Mouse (Mus musculus): ENCODE results near the gene Acbd4. TPM values are rescaled to one million over a fixed set of nuclear protein-coding genes. Genes with fewer than 3 reads are reported as not detected.

The Acbd4 gene
- polyA plus RNA-seq, 1 experiment: 17.9 TPM

GRCm38 (mm10) chr11:103117591-103118009, 16.1 kb downstream of the Acbd4 start:
- H3K4me1 ChIP-seq (ENCODE audit: control insufficient read depth, insufficient read depth, insufficient read length): no peaks in the 10 kb centered on the region
- 1% methylated on average over 38 of the region's 38 CpGs for WGBS
- H3K4me3 ChIP-seq (ENCODE audit: extremely low read depth, insufficient read depth, insufficient read length): peak overlapping the region; percentile 73
- DNase-seq (ENCODE audit: low read depth in 1 of 2, low spot score in 2 of 2): no peak
- peak overlapping the region; percentile 18; the same call in 1 of the 2 replicates for H3K27ac ChIP-seq (ENCODE audit: insufficient read depth, low read length)
- H3K27me3 ChIP-seq (ENCODE audit: control insufficient read depth, insufficient read depth, low read length): no peaks in the 10 kb centered on the region
- H3K36me3 ChIP-seq (ENCODE audit: control insufficient read depth, insufficient read depth, low read length): no peaks in the 10 kb centered on the region
- no peak for TF ChIP-seq POLR2A (IDR thresholded peaks at IDR 0.05; ENCODE audit: low read depth, low read length)
- no peak for TF ChIP-seq CTCF (IDR thresholded peaks at IDR 0.05; ENCODE audit: extremely low read depth, insufficient read depth, insufficient read length, insufficient replicate concordance)

GRCm38 (mm10) chr11:103118866-103119265, 17.4 kb downstream of the Acbd4 start:
- TF ChIP-seq POLR2A (IDR thresholded peaks at IDR 0.05; ENCODE audit: low read depth, low read length) (no peak), CTCF (IDR thresholded peaks at IDR 0.05; ENCODE audit: extremely low read depth, insufficient read depth, insufficient read length, insufficient replicate concordance) (no peak)
- H3K4me3 ChIP-seq (ENCODE audit: extremely low read depth, insufficient read depth, insufficient read length): no peak overlapping the region
- no peak overlapping the region for H3K27ac ChIP-seq (ENCODE audit: insufficient read depth, low read length)
- 96% methylated on average over 2 of the region's 2 CpGs for WGBS
- H3K36me3 ChIP-seq (ENCODE audit: control insufficient read depth, insufficient read depth, low read length): no peaks in the 10 kb centered on the region; the same call in 1 of the 2 replicates
- H3K27me3 ChIP-seq (ENCODE audit: control insufficient read depth, insufficient read depth, low read length): no peaks in the 10 kb centered on the region
- DNase-seq (ENCODE audit: low read depth in 1 of 2, low spot score in 2 of 2): no peak
- H3K4me1 ChIP-seq (ENCODE audit: control insufficient read depth, insufficient read depth, insufficient read length): no peaks in the 10 kb centered on the region

- no peak for DNase-seq (ENCODE audit: low read depth in 1 of 2, low spot score in 2 of 2)
- Histone ChIP-seq H3K4me1 (ENCODE audit: control insufficient read depth, insufficient read depth, insufficient read length) (no peaks in the 10 kb centered on the region), H3K27ac (ENCODE audit: insufficient read depth, low read length) (no peak overlapping the region), H3K36me3 (ENCODE audit: control insufficient read depth, insufficient read depth, low read length) (no peaks in the 10 kb centered on the region; the same call in 1 of the 2 replicates), H3K4me3 (ENCODE audit: extremely low read depth, insufficient read depth, insufficient read length) (no peak overlapping the region), H3K27me3 (ENCODE audit: control insufficient read depth, insufficient read depth, low read length) (no peaks in the 10 kb centered on the region)
- WGBS: 79% methylated on average over 5 of the region's 5 CpGs
- TF ChIP-seq POLR2A (IDR thresholded peaks at IDR 0.05; ENCODE audit: low read depth, low read length): no peak
- TF ChIP-seq CTCF (IDR thresholded peaks at IDR 0.05; ENCODE audit: extremely low read depth, insufficient read depth, insufficient read length, insufficient replicate concordance): no peak
Measured at GRCm38 (mm10) chr11:103119609-103120008, 18.1 kb downstream of the Acbd4 start.

- H3K4me1 ChIP-seq (ENCODE audit: control insufficient read depth, insufficient read depth, insufficient read length): no peaks in the 10 kb centered on the region
- TF ChIP-seq CTCF (IDR thresholded peaks at IDR 0.05; ENCODE audit: extremely low read depth, insufficient read depth, insufficient read length, insufficient replicate concordance): no peak
- no peak for TF ChIP-seq POLR2A (IDR thresholded peaks at IDR 0.05; ENCODE audit: low read depth, low read length)
- DNase-seq (ENCODE audit: low read depth in 1 of 2, low spot score in 2 of 2): no peak
- H3K36me3 ChIP-seq (ENCODE audit: control insufficient read depth, insufficient read depth, low read length): no peaks in the 10 kb centered on the region; the same call in 1 of the 2 replicates
- WGBS: 91% methylated on average over 5 of the region's 5 CpGs
- H3K27me3 ChIP-seq (ENCODE audit: control insufficient read depth, insufficient read depth, low read length): no peaks in the 10 kb centered on the region
- H3K27ac ChIP-seq (ENCODE audit: insufficient read depth, low read length): no peak overlapping the region
- no peak overlapping the region for H3K4me3 ChIP-seq (ENCODE audit: extremely low read depth, insufficient read depth, insufficient read length)
Measured at GRCm38 (mm10) chr11:103120315-103120714, 18.8 kb downstream of the Acbd4 start.

- Histone ChIP-seq H3K4me1 (ENCODE audit: control insufficient read depth, insufficient read depth, insufficient read length) (peaks cover 4% of the 10 kb centered on the region), H3K4me3 (ENCODE audit: extremely low read depth, insufficient read depth, insufficient read length) (peak within 1 kb of the TSS; percentile 97), H3K27me3 (ENCODE audit: control insufficient read depth, insufficient read depth, low read length) (no peaks in the 10 kb centered on the region), H3K27ac (ENCODE audit: insufficient read depth, low read length) (peak within 1 kb of the TSS; percentile 98), H3K36me3 (ENCODE audit: control insufficient read depth, insufficient read depth, low read length) (no peaks in the 10 kb centered on the region)
- WGBS: under 1% methylated on average over 39 of the region's 39 CpGs
- TF ChIP-seq CTCF (IDR thresholded peaks at IDR 0.05; ENCODE audit: extremely low read depth, insufficient read depth, insufficient read length, insufficient replicate concordance) (no peak), POLR2A (IDR thresholded peaks at IDR 0.05; ENCODE audit: low read depth, low read length) (0 out of 2 replicates have a peak, but pooled peaks have one; percentile 2)
- peak; percentile 21 to 46 for DNase-seq (ENCODE audit: low read depth in 1 of 2, low spot score in 2 of 2)
Measured at GRCm38 (mm10) chr11:103131701-103132575, 30.5 kb downstream of the Acbd4 start, which contains the start of gene Hexim2. Gene Hexim2, plus strand, starts transcription at chr11:103132429.

- H3K36me3 ChIP-seq (ENCODE audit: control insufficient read depth, insufficient read depth, low read length): no peaks in the 10 kb centered on the region
- 1% methylated on average over 58 of the region's 58 CpGs for WGBS
- TF ChIP-seq CTCF (IDR thresholded peaks at IDR 0.05; ENCODE audit: extremely low read depth, insufficient read depth, insufficient read length, insufficient replicate concordance) (no peak), POLR2A (IDR thresholded peaks at IDR 0.05; ENCODE audit: low read depth, low read length) (peak; percentile 56)
- peaks cover 4% of the 10 kb centered on the region for H3K4me1 ChIP-seq (ENCODE audit: control insufficient read depth, insufficient read depth, insufficient read length)
- peak overlapping the region; percentile 97 for H3K4me3 ChIP-seq (ENCODE audit: extremely low read depth, insufficient read depth, insufficient read length)
- peak overlapping the region; percentile 98 for H3K27ac ChIP-seq (ENCODE audit: insufficient read depth, low read length)
- DNase-seq (ENCODE audit: low read depth in 1 of 2, low spot score in 2 of 2): peak; percentile 100
- no peaks in the 10 kb centered on the region for H3K27me3 ChIP-seq (ENCODE audit: control insufficient read depth, insufficient read depth, low read length)
Measured at GRCm38 (mm10) chr11:103132576-103133455, 31.3 kb downstream of the Acbd4 start.

All from spleen, adult 2 months (tissue).